Mouse (Mus musculus): ENCODE measurements around the gene Asl. TPM values are rescaled to one million over a fixed set of nuclear protein-coding genes. Genes with fewer than 3 reads are reported as not detected.
A peak's percentile ranks its signal among the peaks of the same experiment; 100 is the strongest.

The Asl gene
- polyA plus RNA-seq, 1 experiment from 2014 or later = 27.3 TPM

GRCm38 (mm10) chr5:130009784-130010183 lies 19.3 kb downstream of the Asl start:
- DNase-seq (ENCODE audit: low spot score) (no peak), ATAC-seq (ENCODE audit: low FRiP score, low TSS enrichment) (no peak)
- TF ChIP-seq EP300 (optimal IDR thresholded peaks at IDR 0.05) (no peak), CTCF (IDR thresholded peaks at IDR 0.05; ENCODE audit: low read depth) (no peak)
- H3K4me1 ChIP-seq (replicated peaks; ENCODE audit: control insufficient read depth, insufficient read depth) = no peaks in the 10 kb centered on the region
- 96% methylated on average over 4 of the region's 4 CpGs for WGBS
- H3K4me3 ChIP-seq (ENCODE audit: low read depth, low read length) = no peak overlapping the region
- H3K27ac ChIP-seq (replicated peaks) = no peak overlapping the region
- H3K9me3 ChIP-seq (ENCODE audit: control insufficient read depth, low read length) = no peaks in the 10 kb centered on the region
- H3K36me3 ChIP-seq (ENCODE audit: control insufficient read depth, insufficient read depth, low read length) = peaks cover 5% of the 10 kb centered on the region; the same call in 1 of the 2 replicates
- H3K9ac ChIP-seq (ENCODE audit: low read length) = no peak overlapping the region
- no peaks in the 10 kb centered on the region for H3K27me3 ChIP-seq (ENCODE audit: control insufficient read depth, insufficient read depth, low read length)
- H3K4me2 ChIP-seq (replicated peaks; ENCODE audit: low read depth) = no peak overlapping the region

- no peak overlapping the region for H3K27ac ChIP-seq (replicated peaks)
- H3K4me2 ChIP-seq (replicated peaks; ENCODE audit: low read depth) = no peak overlapping the region
- no peak overlapping the region for H3K4me3 ChIP-seq (ENCODE audit: low read depth, low read length)
- 75% methylated on average over 6 of the region's 6 CpGs for WGBS
- H3K4me1 ChIP-seq (replicated peaks; ENCODE audit: control insufficient read depth, insufficient read depth) = no peaks in the 10 kb centered on the region
- DNase-seq (ENCODE audit: low spot score) (no peak), ATAC-seq (ENCODE audit: low FRiP score, low TSS enrichment) (no peak)
- no peaks in the 10 kb centered on the region for H3K27me3 ChIP-seq (ENCODE audit: control insufficient read depth, insufficient read depth, low read length)
- TF ChIP-seq CTCF (IDR thresholded peaks at IDR 0.05; ENCODE audit: low read depth) = no peak
- no peak for TF ChIP-seq EP300 (optimal IDR thresholded peaks at IDR 0.05)
- H3K9me3 ChIP-seq (ENCODE audit: control insufficient read depth, low read length) = no peaks in the 10 kb centered on the region
- H3K36me3 ChIP-seq (ENCODE audit: control insufficient read depth, insufficient read depth, low read length) = peaks cover 5% of the 10 kb centered on the region; the same call in 1 of the 2 replicates
- H3K9ac ChIP-seq (ENCODE audit: low read length) = no peak overlapping the region
Observed at GRCm38 (mm10) chr5:130008034-130008590, 20.9 kb downstream of the Asl start.

GRCm38 (mm10) chr5:130007344-130007743 lies 21.7 kb downstream of the Asl start:
- no peaks in the 10 kb centered on the region for H3K4me1 ChIP-seq (replicated peaks; ENCODE audit: control insufficient read depth, insufficient read depth)
- DNase-seq (ENCODE audit: low spot score) (no peak), ATAC-seq (ENCODE audit: low FRiP score, low TSS enrichment) (no peak)
- no peak overlapping the region for H3K9ac ChIP-seq (ENCODE audit: low read length)
- peaks cover 5% of the 10 kb centered on the region; the same call in 1 of the 2 replicates for H3K36me3 ChIP-seq (ENCODE audit: control insufficient read depth, insufficient read depth, low read length)
- H3K27ac ChIP-seq (replicated peaks) = no peak overlapping the region
- H3K4me3 ChIP-seq (ENCODE audit: low read depth, low read length) = no peak overlapping the region
- WGBS = 83% methylated on average over 1 of the region's 1 CpGs
- TF ChIP-seq CTCF (IDR thresholded peaks at IDR 0.05; ENCODE audit: low read depth) (peak; percentile 66), EP300 (optimal IDR thresholded peaks at IDR 0.05) (no peak)
- no peaks in the 10 kb centered on the region for H3K27me3 ChIP-seq (ENCODE audit: control insufficient read depth, insufficient read depth, low read length)
- no peaks in the 10 kb centered on the region for H3K9me3 ChIP-seq (ENCODE audit: control insufficient read depth, low read length)
- no peak overlapping the region for H3K4me2 ChIP-seq (replicated peaks; ENCODE audit: low read depth)

GRCm38 (mm10) chr5:130003229-130003628 lies 25.8 kb downstream of the Asl start:
- peak overlapping the region; percentile 85 for H3K27ac ChIP-seq (replicated peaks)
- peak overlapping the region; percentile 79 for H3K9ac ChIP-seq (ENCODE audit: low read length)
- H3K9me3 ChIP-seq (ENCODE audit: control insufficient read depth, low read length) = no peaks in the 10 kb centered on the region
- ATAC-seq (ENCODE audit: low FRiP score, low TSS enrichment) (peak; percentile 7; the same call in 1 of the 2 replicates), DNase-seq (ENCODE audit: low spot score) (no peak)
- H3K4me1 ChIP-seq (replicated peaks; ENCODE audit: control insufficient read depth, insufficient read depth) = no peaks in the 10 kb centered on the region
- 26% methylated on average over 7 of the region's 7 CpGs for WGBS
- H3K36me3 ChIP-seq (ENCODE audit: control insufficient read depth, insufficient read depth, low read length) = no peaks in the 10 kb centered on the region
- H3K4me3 ChIP-seq (ENCODE audit: low read depth, low read length) = peak overlapping the region; percentile 63
- H3K4me2 ChIP-seq (replicated peaks; ENCODE audit: low read depth) = peak overlapping the region; percentile 80
- TF ChIP-seq CTCF (IDR thresholded peaks at IDR 0.05; ENCODE audit: low read depth) (no peak), EP300 (optimal IDR thresholded peaks at IDR 0.05) (no peak)
- H3K27me3 ChIP-seq (ENCODE audit: control insufficient read depth, insufficient read depth, low read length) = no peaks in the 10 kb centered on the region

GRCm38 (mm10) chr5:130002301-130003146 lies 26.5 kb downstream of the Asl start, which contains the start of gene Gusb:
Gene Gusb, minus strand, starts transcription at chr5:130003049.
- Histone ChIP-seq H3K4me1 (replicated peaks; ENCODE audit: control insufficient read depth, insufficient read depth) (no peaks in the 10 kb centered on the region), H3K27me3 (ENCODE audit: control insufficient read depth, insufficient read depth, low read length) (no peaks in the 10 kb centered on the region), H3K27ac (replicated peaks) (peak within 1 kb of the TSS; percentile 85), H3K9ac (ENCODE audit: low read length) (peak within 1 kb of the TSS; percentile 79), H3K36me3 (ENCODE audit: control insufficient read depth, insufficient read depth, low read length) (no peaks in the 10 kb centered on the region), H3K4me2 (replicated peaks; ENCODE audit: low read depth) (peak within 1 kb of the TSS; percentile 80), H3K4me3 (ENCODE audit: low read depth, low read length) (peak within 1 kb of the TSS; percentile 63), H3K9me3 (ENCODE audit: control insufficient read depth, low read length) (no peaks in the 10 kb centered on the region)
- TF ChIP-seq EP300 (optimal IDR thresholded peaks at IDR 0.05) (no peak), CTCF (IDR thresholded peaks at IDR 0.05; ENCODE audit: low read depth) (no peak; the same call in 1 of the 2 replicates)
- ATAC-seq (ENCODE audit: low FRiP score, low TSS enrichment) (peak; percentile 91), DNase-seq (ENCODE audit: low spot score) (peak; percentile 88)
- WGBS = 0% methylated on average over 38 of the region's 39 CpGs
